16 mouse cellular contexts compared by ENCODE assay signal in genomic region chr15:24513926-24514325, GRCm38 (mm10).
"Had no signal": no experiment of that assay in that cellular context is flagged by ENCODE, and none has a peak within 500 bp of the region (broad histone marks: within the 10 kb centered on the region; RNA-seq: fewer than 3 reads in every experiment).

No protein-coding gene starts in this region.

- H3K27ac ChIP-seq: neural tube, embryonic 13.5 days; neural tube, embryonic 15.5 days; stomach, embryonic 15.5 days; stomach, postnatal 0 days had no signal

- H3K27me3 ChIP-seq: neural tube, embryonic 13.5 days; neural tube, embryonic 15.5 days; stomach, embryonic 15.5 days had no signal

- H3K36me3 ChIP-seq: neural tube, embryonic 13.5 days; neural tube, embryonic 15.5 days; stomach, embryonic 15.5 days had no signal

- DNase-seq: retina, postnatal 1 day; right cerebral cortex, adult 18-20 months; right cerebral cortex, postnatal 14 days; right cerebral cortex, postnatal 25 days; right cerebral cortex, postnatal 4 days; spleen, adult 18-20 months; thymus, adult 18-20 months; thymus, adult 2 months; thymus, postnatal 14 days; thymus, postnatal 25 days; thymus, postnatal 36 days; thymus, postnatal 4 days had no signal

- H3K9ac ChIP-seq: neural tube, embryonic 13.5 days; neural tube, embryonic 15.5 days; stomach, embryonic 15.5 days had no signal

- H3K9me3 ChIP-seq: neural tube, embryonic 13.5 days; neural tube, embryonic 15.5 days; stomach, embryonic 15.5 days had no signal

- H3K4me1 ChIP-seq: neural tube, embryonic 13.5 days; neural tube, embryonic 15.5 days; stomach, embryonic 15.5 days had no signal

- H3K4me3 ChIP-seq: neural tube, embryonic 13.5 days; neural tube, embryonic 15.5 days; stomach, embryonic 15.5 days had no signal
